Comparison of ENCODE assay signal across 7 mouse cellular contexts in genomic region chr9:21137229-21137628, GRCm38 (mm10). TPM values are rescaled to one million over a fixed set of nuclear protein-coding genes. Genes with fewer than 3 reads are reported as not detected.
DNase-seq lines count a peak whose midpoint lies in the region; ATAC-seq and TF ChIP-seq lines count a peak whose summit lies in the region.

No protein-coding gene starts in this region.

- peaks cover 57% of the 10 kb centered on the region for H3K36me3 ChIP-seq in forebrain, embryonic 13.5 days (ENCODE audit: poor library complexity, severe bottlenecking)
- H3K36me3 ChIP-seq in lung, embryonic 14.5 days (ENCODE audit: insufficient read depth), result peaks cover 50% of the 10 kb centered on the region

- H3K9ac ChIP-seq in forebrain, embryonic 13.5 days, result no peak overlapping the region
- H3K9ac ChIP-seq in lung, embryonic 14.5 days, result no peak overlapping the region

- WGBS in forebrain, embryonic 13.5 days, result 53% methylated on average over 3 of the region's 3 CpGs
- WGBS in lung, embryonic 14.5 days, result 60% methylated on average over 3 of the region's 3 CpGs

- peak; percentile 80 for TF ChIP-seq CTCF in lung, embryonic 14.5 days (IDR thresholded peaks at IDR 0.05; ENCODE audit: low read depth)

- peak; percentile 48; the same call in 1 of the 2 replicates for ATAC-seq in forebrain, embryonic 13.5 days
- no peak for ATAC-seq in lung, embryonic 14.5 days (ENCODE audit: insufficient read depth)

- no peaks in the 10 kb centered on the region for H3K4me1 ChIP-seq in forebrain, embryonic 13.5 days
- no peaks in the 10 kb centered on the region for H3K4me1 ChIP-seq in lung, embryonic 14.5 days (ENCODE audit: insufficient read depth)

- H3K27me3 ChIP-seq in forebrain, embryonic 13.5 days, result no peaks in the 10 kb centered on the region
- no peaks in the 10 kb centered on the region for H3K27me3 ChIP-seq in lung, embryonic 14.5 days (ENCODE audit: insufficient read depth, low read length)

- DNase-seq in 3T3-L1 (ENCODE audit: low read depth, low spot score) (peak; percentile 86), 416B (ENCODE audit: low read depth) (peak; percentile 78)
- DNase-seq in brain, adult 2 months (ENCODE audit: low read depth, low spot score), result peak; percentile 85
- peak; percentile 70 for DNase-seq in kidney, postnatal 14 days
- peak; percentile 85 for DNase-seq in lung, embryonic 14.5 days
- DNase-seq in right cerebral cortex, postnatal 4 days, result peak; percentile 61

- H3K9me3 ChIP-seq in forebrain, embryonic 13.5 days (replicated peaks), result no peaks in the 10 kb centered on the region
- no peaks in the 10 kb centered on the region for H3K9me3 ChIP-seq in lung, embryonic 14.5 days (ENCODE audit: low read depth, low read length)

- no peak overlapping the region for H3K27ac ChIP-seq in forebrain, embryonic 13.5 days
- no peak overlapping the region for H3K27ac ChIP-seq in lung, embryonic 14.5 days (ENCODE audit: low read depth)

- no peak overlapping the region for H3K4me3 ChIP-seq in forebrain, embryonic 13.5 days
- no peak overlapping the region for H3K4me3 ChIP-seq in lung, embryonic 14.5 days (ENCODE audit: low read depth, low read length)

- H3K4me2 ChIP-seq in forebrain, embryonic 13.5 days, result no peak overlapping the region
- H3K4me2 ChIP-seq in lung, embryonic 14.5 days, result no peak overlapping the region

RNA-seq across cellular contexts. Expression of gene Tyk2, which starts 6.2 kb away (rescaled TPM):
- polyA plus RNA-seq in forebrain, embryonic 13.5 days (2015; fragmentation: Nextera tagmentation; extraction: Ambion mirVana), result 9.1 and 11.3 TPM in 2 replicates
- polyA plus RNA-seq in lung, embryonic 14.5 days (2014; fragmentation: Nextera tagmentation; extraction: Ambion mirVana), result 9.5 and 12.5 TPM in 2 replicates

RNA-seq across cellular contexts. Expression of gene Cdc37, which starts 12.6 kb away (rescaled TPM):
- polyA plus RNA-seq in forebrain, embryonic 13.5 days (2015; fragmentation: Nextera tagmentation; extraction: Ambion mirVana), result 229 and 232 TPM in 2 replicates
- 352 and 353 TPM in 2 replicates for polyA plus RNA-seq in lung, embryonic 14.5 days (2014; fragmentation: Nextera tagmentation; extraction: Ambion mirVana)

RNA-seq across cellular contexts. Expression of gene Pde4a, which starts 28.3 kb away (rescaled TPM):
- 15.7 TPM in 2 replicates for polyA plus RNA-seq in forebrain, embryonic 13.5 days (2015; fragmentation: Nextera tagmentation; extraction: Ambion mirVana)
- polyA plus RNA-seq in lung, embryonic 14.5 days (2014; fragmentation: Nextera tagmentation; extraction: Ambion mirVana), result 8.4 and 9.4 TPM in 2 replicates

RNA-seq across cellular contexts. Expression of gene Raver1, which starts 45.4 kb away (rescaled TPM):
- 41.0 and 47.5 TPM in 2 replicates for polyA plus RNA-seq in forebrain, embryonic 13.5 days (2015; fragmentation: Nextera tagmentation; extraction: Ambion mirVana)
- 106 and 113 TPM in 2 replicates for polyA plus RNA-seq in lung, embryonic 14.5 days (2014; fragmentation: Nextera tagmentation; extraction: Ambion mirVana)

RNA-seq across cellular contexts. Expression of gene Gm38431, which starts 45.4 kb away (rescaled TPM):
- 1.5 and 2.1 TPM in 2 replicates for polyA plus RNA-seq in forebrain, embryonic 13.5 days (2015; fragmentation: Nextera tagmentation; extraction: Ambion mirVana)
- polyA plus RNA-seq in lung, embryonic 14.5 days (2014; fragmentation: Nextera tagmentation; extraction: Ambion mirVana), result 2.3 and 3.0 TPM in 2 replicates
